Comparison of ENCODE assay signal across 9 mouse cellular contexts in genomic region chr13:21171600-21172150, GRCm38 (mm10). TPM values are rescaled to one million over a fixed set of nuclear protein-coding genes. Genes with fewer than 3 reads are reported as not detected.
DNase-seq lines count a peak whose midpoint lies in the region; ATAC-seq and TF ChIP-seq lines count a peak whose summit lies in the region.
"Had no signal": no experiment of that assay in that cellular context is flagged by ENCODE, and none has a peak within 500 bp of the region (broad histone marks: within the 10 kb centered on the region; RNA-seq: fewer than 3 reads in every experiment).

No protein-coding gene starts in this region.

- no peaks in the 10 kb centered on the region for H3K36me3 ChIP-seq in spleen, adult 2 months (ENCODE audit: control insufficient read depth, insufficient read depth, low read length)
- no peaks in the 10 kb centered on the region for H3K36me3 ChIP-seq in forebrain, embryonic 15.5 days
- no peaks in the 10 kb centered on the region for H3K36me3 ChIP-seq in limb, embryonic 12.5 days
- no peaks in the 10 kb centered on the region for H3K36me3 ChIP-seq in neural tube, embryonic 11.5 days (ENCODE audit: control insufficient read depth, insufficient read depth, low read length)

- H3K9me3 ChIP-seq in forebrain, embryonic 15.5 days: no peaks in the 10 kb centered on the region
- no peaks in the 10 kb centered on the region for H3K9me3 ChIP-seq in limb, embryonic 12.5 days
- no peaks in the 10 kb centered on the region for H3K9me3 ChIP-seq in neural tube, embryonic 11.5 days (ENCODE audit: control insufficient read depth, low read length)

- H3K9ac ChIP-seq in forebrain, embryonic 15.5 days (replicated peaks): peak overlapping the region; percentile 45
- H3K9ac ChIP-seq in limb, embryonic 12.5 days (replicated peaks): 0 out of 2 replicates have a peak overlapping the region, but pooled peaks have one; percentile 40
- H3K9ac ChIP-seq in neural tube, embryonic 11.5 days (ENCODE audit: low read length): no peak overlapping the region; the same call in 1 of the 2 replicates

- H3K4me3 ChIP-seq in spleen, adult 2 months (ENCODE audit: extremely low read depth, insufficient read depth, insufficient read length): peak overlapping the region; percentile 49
- H3K4me3 ChIP-seq in forebrain, embryonic 15.5 days: peak overlapping the region; percentile 52
- peak overlapping the region; percentile 48 for H3K4me3 ChIP-seq in limb, embryonic 12.5 days (replicated peaks)
- peak overlapping the region; percentile 43 for H3K4me3 ChIP-seq in neural tube, embryonic 11.5 days (ENCODE audit: low read depth, low read length)

- no peak for TF ChIP-seq POLR2A in spleen, adult 2 months (IDR thresholded peaks at IDR 0.05; ENCODE audit: low read depth, low read length)

- DNase-seq in adrenal gland, adult 2 months: peak; percentile 32
- DNase-seq in adrenal gland, postnatal 4 days (ENCODE audit: low spot score in 2 of 2): no peak
- DNase-seq in spleen, adult 2 months (ENCODE audit: low read depth in 1 of 2, low spot score in 2 of 2): no peak
- DNase-seq in spleen, postnatal 4 days (ENCODE audit: low spot score in 2 of 2): no peak
- DNase-seq in neural tube, embryonic 11.5 days (ENCODE audit: low spot score): peak; percentile 72
- no peak for DNase-seq in urinary bladder, postnatal 36 days (ENCODE audit: low spot score in 2 of 2)

- H3K4me2 ChIP-seq in forebrain, embryonic 15.5 days (replicated peaks): peak overlapping the region; percentile 58
- H3K4me2 ChIP-seq in limb, embryonic 12.5 days: peak overlapping the region; percentile 87
- H3K4me2 ChIP-seq in neural tube, embryonic 11.5 days (ENCODE audit: low read depth): peak overlapping the region; percentile 44

- no peak for TF ChIP-seq CTCF in spleen, adult 2 months (IDR thresholded peaks at IDR 0.05; ENCODE audit: extremely low read depth, insufficient read depth, insufficient read length, insufficient replicate concordance)

- peak; percentile 36; the same call in 1 of the 2 replicates for ATAC-seq in forebrain, embryonic 15.5 days (replicated peaks)
- no peak for ATAC-seq in limb, embryonic 12.5 days (ENCODE audit: insufficient number of reproducible peaks, insufficient read depth, low FRiP score, low TSS enrichment, low read depth)
- ATAC-seq in neural tube, embryonic 11.5 days (ENCODE audit: insufficient read depth, low FRiP score, low TSS enrichment): no peak

- 2% methylated on average over 12 of the region's 12 CpGs for WGBS in spleen, adult 2 months
- WGBS in forebrain, embryonic 15.5 days: under 1% methylated on average over 12 of the region's 12 CpGs
- WGBS in limb, embryonic 12.5 days: under 1% methylated on average over 12 of the region's 12 CpGs
- WGBS in neural tube, embryonic 11.5 days: 2% methylated on average over 12 of the region's 12 CpGs

- no peaks in the 10 kb centered on the region for H3K27me3 ChIP-seq in spleen, adult 2 months (ENCODE audit: control insufficient read depth, insufficient read depth, low read length)
- no peaks in the 10 kb centered on the region for H3K27me3 ChIP-seq in forebrain, embryonic 15.5 days
- no peaks in the 10 kb centered on the region for H3K27me3 ChIP-seq in limb, embryonic 12.5 days
- no peaks in the 10 kb centered on the region for H3K27me3 ChIP-seq in neural tube, embryonic 11.5 days (ENCODE audit: control insufficient read depth, insufficient read depth, low read length)
- H3K27me3 ChIP-seq: Patski had no signal

- peaks cover 2% of the 10 kb centered on the region; the same call in 1 of the 2 replicates for H3K4me1 ChIP-seq in spleen, adult 2 months (ENCODE audit: control insufficient read depth, insufficient read depth, insufficient read length)
- peaks cover 27% of the 10 kb centered on the region for H3K4me1 ChIP-seq in forebrain, embryonic 15.5 days
- H3K4me1 ChIP-seq in limb, embryonic 12.5 days (replicated peaks): peaks cover 6% of the 10 kb centered on the region
- H3K4me1 ChIP-seq in neural tube, embryonic 11.5 days (ENCODE audit: control insufficient read depth, insufficient read depth, low read length): no peaks in the 10 kb centered on the region

- no peak overlapping the region for H3K27ac ChIP-seq in spleen, adult 2 months (ENCODE audit: insufficient read depth, low read length)
- H3K27ac ChIP-seq in forebrain, embryonic 15.5 days (replicated peaks): 0 out of 2 replicates have a peak overlapping the region, but pooled peaks have one; percentile 1
- no peak overlapping the region for H3K27ac ChIP-seq in limb, embryonic 12.5 days
- H3K27ac ChIP-seq in neural tube, embryonic 11.5 days (ENCODE audit: low read depth, low read length): no peak overlapping the region

RNA-seq across cellular contexts. Expression of gene Trim27, which starts 7.6 kb away (rescaled TPM):
- total RNA-seq in adrenal gland, adult 2 months (2021): 10 to 100 TPM; 47.9 to 52.0 TPM
- polyA plus RNA-seq in adrenal gland, adult 2 months (2012; rRNA removed): 170 and 180 TPM in 2 replicates
- total RNA-seq in adrenal gland, postnatal 4 days (2021): 10 to 100 TPM; 73.3 to 75.1 TPM
- polyA plus RNA-seq in spleen, adult 2 months (2012; rRNA removed): 63.9 and 82.1 TPM in 2 replicates
- 98.8 and 101 TPM in 2 replicates for polyA plus RNA-seq in forebrain, embryonic 15.5 days (2015; fragmentation: Nextera tagmentation; extraction: Ambion mirVana)
- 180 TPM in 2 replicates for polyA plus RNA-seq in limb, embryonic 12.5 days (2016; fragmentation: Nextera tagmentation; extraction: Ambion mirVana)
- polyA plus RNA-seq in neural tube, embryonic 11.5 days (2014; fragmentation: Nextera tagmentation; extraction: Ambion mirVana): 150 and 160 TPM in 2 replicates

RNA-seq across cellular contexts. Expression of gene Olfr1368, which starts 26.0 kb away (rescaled TPM):
- not detected for total RNA-seq in adrenal gland, adult 2 months (2021)
- not detected in 2 replicates for polyA plus RNA-seq in adrenal gland, adult 2 months (2012; rRNA removed)
- not detected for total RNA-seq in adrenal gland, postnatal 4 days (2021)
- polyA plus RNA-seq in spleen, adult 2 months (2012; rRNA removed): not detected in 2 replicates
- polyA plus RNA-seq in forebrain, embryonic 15.5 days (2015; fragmentation: Nextera tagmentation; extraction: Ambion mirVana): not detected in 2 replicates
- not detected in 2 replicates for polyA plus RNA-seq in limb, embryonic 12.5 days (2016; fragmentation: Nextera tagmentation; extraction: Ambion mirVana)
- not detected in 2 replicates for polyA plus RNA-seq in neural tube, embryonic 11.5 days (2014; fragmentation: Nextera tagmentation; extraction: Ambion mirVana)
- polyA plus RNA-seq: Patski had no signal

RNA-seq across cellular contexts. Expression of gene Olfr263, which starts 42.2 kb away (rescaled TPM):
- total RNA-seq in adrenal gland, adult 2 months (2021): not detected
- polyA plus RNA-seq in adrenal gland, adult 2 months (2012; rRNA removed): not detected in 2 replicates
- not detected for total RNA-seq in adrenal gland, postnatal 4 days (2021)
- not detected in 2 replicates for polyA plus RNA-seq in spleen, adult 2 months (2012; rRNA removed)
- not detected in 2 replicates for polyA plus RNA-seq in forebrain, embryonic 15.5 days (2015; fragmentation: Nextera tagmentation; extraction: Ambion mirVana)
- polyA plus RNA-seq in limb, embryonic 12.5 days (2016; fragmentation: Nextera tagmentation; extraction: Ambion mirVana): not detected in 2 replicates
- not detected in 2 replicates for polyA plus RNA-seq in neural tube, embryonic 11.5 days (2014; fragmentation: Nextera tagmentation; extraction: Ambion mirVana)
- polyA plus RNA-seq: Patski had no signal

Comparison
In these comparisons a context has a peak if more than half of its experiments do, and no peak if none do; other contexts are left out.
1. DNase-seq: peak in adrenal gland, adult 2 months (single experiment) and neural tube, embryonic 11.5 days (single experiment); none in adrenal gland, postnatal 4 days (0 of 2), spleen, adult 2 months (0 of 2), spleen, postnatal 4 days (0 of 2) and urinary bladder, postnatal 36 days (0 of 2).
2. Peak in every context shown above with its lines, with median percentiles within 50 percentile points of each other: H3K4me3 ChIP-seq and H3K4me2 ChIP-seq.